Mouse (Mus musculus) liver, embryonic 13.5 days (tissue): ENCODE data around the gene Fgfr2. TPM values are rescaled to one million over a fixed set of nuclear protein-coding genes. Genes with fewer than 3 reads are reported as not detected.

Experiments
- ATAC-seq: fragments of 200-750 bp; cut with Nextera tagmentation; 2 replicates; pipeline ENCODE4 v1.8.0; 2017; ENCODE audit warnings: low read depth, mild to moderate bottlenecking, moderate number of reproducible peaks, moderate library complexity
- DNase-seq: peaks from one replicate; pipeline ENCODE4 v3.0.0; 2022
- H3K27ac ChIP-seq: fragments of 300-500 bp; sonication (generic); 2 replicates; pipeline ENCODE4 v1.5.1; 2015; ENCODE audit warnings: moderate library complexity, mild to moderate bottlenecking, inconsistent platforms
- H3K27me3 ChIP-seq: fragments of 300-500 bp; sonication (generic); 2 replicates; pipeline ENCODE4 v1.6.1; 2015; ENCODE audit warnings: mild to moderate bottlenecking, inconsistent platforms
- H3K36me3 ChIP-seq: fragments of 300-500 bp; sonication (generic); 2 replicates; pipeline ENCODE4 v1.6.1; 2015; ENCODE audit warnings: mild to moderate bottlenecking, inconsistent platforms
- H3K4me1 ChIP-seq: fragments of 300-500 bp; sonication (generic); replicated peaks from 2 replicates; pipeline ENCODE4 v1.6.1; 2015; ENCODE audit warnings: inconsistent platforms
- H3K4me2 ChIP-seq: fragments of 300-500 bp; sonication (generic); 2 replicates; pipeline ENCODE4 v1.6.1; 2015; ENCODE audit warnings: inconsistent platforms, mild to moderate bottlenecking, moderate library complexity
- H3K4me3 ChIP-seq: fragments of 300-500 bp; sonication (generic); replicated peaks from 2 replicates; pipeline ENCODE4 v1.5.1; 2015; ENCODE audit warnings: mild to moderate bottlenecking, inconsistent platforms
- H3K9ac ChIP-seq: fragments of 300-500 bp; sonication (generic); 2 replicates; pipeline ENCODE4 v1.6.1; 2015; ENCODE audit warnings: mild to moderate bottlenecking, inconsistent platforms
- H3K9me3 ChIP-seq: fragments of 300-500 bp; sonication (generic); replicated peaks from 2 replicates; pipeline ENCODE4 v1.6.1; 2016; ENCODE audit warnings: inconsistent platforms
- WGBS: fragments of 180-500 bp; shearing (Covaris S2); methylation state at CpG from one replicate; pipeline ENCODE4 v1.1.7; 2015; ENCODE audit not compliant: insufficient replicate concordance; 5-methylcytosine and 5-hydroxymethylcytosine counted together
- polyA plus RNA-seq: library from polyadenylated mRNA; unstranded; fragments of >200 nt; fragmentation: Nextera tagmentation; extraction: Ambion mirVana; gene quantifications from 2 replicates; pipeline ENCODE4 v1.2.1, GENCODE M21; 2015

Fgfr2 gene
- polyA plus RNA-seq, 1 experiment from 2014 or later: 8.9 TPM

DNA sequence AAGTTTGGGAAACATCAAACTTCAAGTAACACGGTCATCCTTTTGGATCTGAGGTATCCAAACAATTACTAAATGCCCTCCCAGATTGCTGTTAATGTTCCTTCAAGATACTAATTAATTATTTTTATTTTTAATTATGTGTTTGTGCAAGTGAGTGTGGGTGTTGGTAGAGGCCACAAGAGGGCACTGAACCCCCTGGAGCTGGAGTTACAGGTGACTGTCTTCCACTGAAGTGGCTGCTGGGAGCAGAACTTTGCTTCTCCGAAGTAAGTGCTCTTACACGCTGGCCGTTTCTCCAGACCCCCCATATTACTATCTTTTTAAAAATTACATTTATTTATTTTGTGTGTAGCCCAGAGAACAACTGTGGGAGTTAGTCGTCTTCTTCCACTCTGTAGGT lies 193.1 kb downstream of the Fgfr2 start:
- 72% methylated on average over 5 of the region's 5 CpGs for WGBS
- peak overlapping the region; percentile 98; the same call in 1 of the 2 replicates for H3K27ac ChIP-seq
- no peaks in the 10 kb centered on the region for H3K36me3 ChIP-seq
- peak overlapping the region; percentile 98 for H3K4me3 ChIP-seq
- H3K9ac ChIP-seq: peak overlapping the region; percentile 99
- H3K9me3 ChIP-seq: no peaks in the 10 kb centered on the region
- no peaks in the 10 kb centered on the region for H3K27me3 ChIP-seq
- H3K4me2 ChIP-seq: peak overlapping the region; percentile 77
- DNase-seq: peak; percentile 13
- H3K4me1 ChIP-seq: peaks cover 29% of the 10 kb centered on the region
- ATAC-seq: no peak

DNA sequence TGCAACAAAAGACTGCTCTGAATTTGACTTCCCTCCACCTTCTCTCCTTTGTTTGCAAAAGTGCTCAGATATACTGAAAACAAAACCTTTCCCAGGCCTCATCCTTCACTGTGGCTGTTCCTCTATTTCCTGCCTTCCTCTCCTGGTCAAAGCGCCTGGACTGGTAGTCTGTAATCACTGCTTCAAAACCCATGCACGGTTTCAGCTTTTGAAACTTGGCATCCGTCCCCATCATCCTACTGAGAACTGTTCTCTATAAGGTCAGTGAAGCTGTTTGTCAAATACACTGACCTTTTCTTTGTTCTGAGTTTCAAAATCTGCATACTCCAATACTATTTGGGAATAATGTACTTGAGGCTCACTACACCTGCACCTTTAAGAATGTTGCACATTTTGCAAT lies 195.9 kb downstream of the Fgfr2 start:
- Histone ChIP-seq H3K4me2 (no peak overlapping the region), H3K27ac (no peak overlapping the region), H3K9me3 (no peaks in the 10 kb centered on the region), H3K4me3 (no peak overlapping the region), H3K36me3 (no peaks in the 10 kb centered on the region), H3K27me3 (no peaks in the 10 kb centered on the region), H3K9ac (no peak overlapping the region), H3K4me1 (peaks cover 11% of the 10 kb centered on the region)
- WGBS: 46% methylated on average over 3 of the region's 3 CpGs
- DNase-seq (no peak), ATAC-seq (no peak)

GRCm38 (mm10) chr7:132925227-132925626 lies 197.9 kb downstream of the Fgfr2 start:
- H3K9me3 ChIP-seq: no peaks in the 10 kb centered on the region
- H3K4me1 ChIP-seq: peaks cover 5% of the 10 kb centered on the region
- 44% methylated on average over 2 of the region's 2 CpGs for WGBS
- H3K4me3 ChIP-seq: no peak overlapping the region
- DNase-seq: no peak
- no peak for ATAC-seq
- H3K9ac ChIP-seq: no peak overlapping the region
- no peaks in the 10 kb centered on the region for H3K36me3 ChIP-seq
- no peak overlapping the region for H3K27ac ChIP-seq
- H3K4me2 ChIP-seq: no peak overlapping the region
- H3K27me3 ChIP-seq: no peaks in the 10 kb centered on the region

- 38% methylated on average over 3 of the region's 3 CpGs for WGBS
Observed at GRCm38 (mm10) chr7:132921971-132922370, 201.2 kb downstream of the Fgfr2 start.

GRCm38 (mm10) chr7:132903796-132904195 lies 219.4 kb downstream of the Fgfr2 start:
- no peak overlapping the region for H3K27ac ChIP-seq
- no peaks in the 10 kb centered on the region for H3K27me3 ChIP-seq
- DNase-seq: no peak
- peaks cover 5% of the 10 kb centered on the region; the same call in 1 of the 2 replicates for H3K9me3 ChIP-seq
- no peak overlapping the region for H3K4me3 ChIP-seq
- no peaks in the 10 kb centered on the region for H3K36me3 ChIP-seq
- H3K4me2 ChIP-seq: no peak overlapping the region
- ATAC-seq: no peak
- WGBS: 51% methylated on average over 3 of the region's 3 CpGs
- no peaks in the 10 kb centered on the region for H3K4me1 ChIP-seq
- H3K9ac ChIP-seq: no peak overlapping the region

More at GRCm38 (mm10) chr7:132921971-132922370, 201.2 kb downstream of the Fgfr2 start:
- Histone ChIP-seq H3K4me1 (0 out of 2 replicates have a peak, but pooled peaks cover 3% of the 10 kb centered on the region), H3K4me3 (no peak overlapping the region), H3K4me2 (no peak overlapping the region), H3K9me3 (no peaks in the 10 kb centered on the region; the same call in 1 of the 2 replicates), H3K27me3 (no peaks in the 10 kb centered on the region), H3K9ac (no peak overlapping the region), H3K36me3 (no peaks in the 10 kb centered on the region), H3K27ac (no peak overlapping the region)
- ATAC-seq (no peak), DNase-seq (no peak)

GRCm38 (mm10) chr7:132900826-132901531 lies 222.2 kb downstream of the Fgfr2 start:
- no peaks in the 10 kb centered on the region for H3K36me3 ChIP-seq
- H3K9me3 ChIP-seq: no peaks in the 10 kb centered on the region
- no peaks in the 10 kb centered on the region for H3K27me3 ChIP-seq
- no peak overlapping the region for H3K4me3 ChIP-seq
- H3K27ac ChIP-seq: no peak overlapping the region
- H3K9ac ChIP-seq: no peak overlapping the region
- DNase-seq (no peak), ATAC-seq (no peak)
- no peak overlapping the region for H3K4me2 ChIP-seq
- 28% methylated on average over 2 of the region's 2 CpGs for WGBS
- H3K4me1 ChIP-seq: no peaks in the 10 kb centered on the region

DNA sequence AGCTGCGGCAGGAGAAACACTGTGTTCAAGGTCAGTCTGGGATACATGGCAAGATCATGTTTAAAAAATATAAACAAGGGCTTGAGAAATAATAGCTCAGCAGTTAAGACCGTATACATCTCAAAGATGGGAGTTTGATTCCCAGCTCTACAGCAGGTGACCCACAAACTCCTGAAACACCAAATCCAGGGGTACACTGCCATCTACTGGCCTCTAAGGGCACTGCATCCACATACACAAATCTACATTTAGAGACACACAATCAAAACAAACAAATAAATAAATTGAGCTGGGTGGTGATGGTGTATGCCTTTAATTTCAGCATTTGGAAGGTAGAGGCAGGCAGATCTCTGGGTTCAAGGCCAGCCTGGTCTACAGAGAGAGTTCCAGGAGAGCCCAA lies 224.9 kb downstream of the Fgfr2 start:
- no peak overlapping the region for H3K9ac ChIP-seq
- 63% methylated on average over 2 of the region's 2 CpGs for WGBS
- H3K4me2 ChIP-seq: no peak overlapping the region
- no peak overlapping the region for H3K4me3 ChIP-seq
- DNase-seq (peak; percentile 30), ATAC-seq (no peak)
- no peak overlapping the region for H3K27ac ChIP-seq
- no peaks in the 10 kb centered on the region for H3K4me1 ChIP-seq
- H3K27me3 ChIP-seq: no peaks in the 10 kb centered on the region
- no peaks in the 10 kb centered on the region for H3K9me3 ChIP-seq
- H3K36me3 ChIP-seq: no peaks in the 10 kb centered on the region

DNA sequence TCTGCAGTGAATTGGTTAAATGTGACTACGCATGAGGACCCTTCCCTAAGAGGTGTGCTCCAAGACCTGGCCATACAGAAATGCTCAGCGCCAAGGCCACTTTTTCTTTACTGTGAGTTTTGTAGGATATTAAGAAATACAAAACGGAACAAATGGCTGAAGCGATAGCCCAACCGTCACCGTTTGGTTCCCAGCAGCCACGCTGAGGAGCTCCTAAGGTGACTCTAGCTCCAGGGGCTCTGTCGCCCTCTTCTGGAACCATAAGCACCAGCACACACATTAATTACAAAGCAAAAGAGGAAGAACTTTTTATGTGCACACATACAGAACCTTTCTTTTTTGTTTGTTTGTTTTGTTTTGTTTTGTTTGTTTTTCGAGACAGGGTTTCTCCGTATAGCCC lies 225.9 kb downstream of the Fgfr2 start:
- Histone ChIP-seq H3K4me3 (no peak overlapping the region), H3K27ac (no peak overlapping the region), H3K36me3 (no peaks in the 10 kb centered on the region), H3K4me1 (no peaks in the 10 kb centered on the region), H3K9ac (no peak overlapping the region), H3K9me3 (no peaks in the 10 kb centered on the region), H3K4me2 (no peak overlapping the region), H3K27me3 (no peaks in the 10 kb centered on the region)
- no peak for DNase-seq
- ATAC-seq: no peak
- 71% methylated on average over 10 of the region's 10 CpGs for WGBS

GRCm38 (mm10) chr7:132896206-132896815 lies 226.8 kb downstream of the Fgfr2 start:
- WGBS: 69% methylated on average over 9 of the region's 9 CpGs
- H3K27ac ChIP-seq: no peak overlapping the region
- H3K36me3 ChIP-seq: no peaks in the 10 kb centered on the region

GRCm38 (mm10) chr7:132894841-132895555 lies 228.2 kb downstream of the Fgfr2 start:
- Histone ChIP-seq H3K27ac (no peak overlapping the region), H3K27me3 (no peaks in the 10 kb centered on the region), H3K4me1 (no peaks in the 10 kb centered on the region), H3K9ac (no peak overlapping the region), H3K9me3 (no peaks in the 10 kb centered on the region), H3K4me2 (no peak overlapping the region), H3K4me3 (no peak overlapping the region), H3K36me3 (no peaks in the 10 kb centered on the region)
- no peak for DNase-seq
- WGBS: 65% methylated on average over 7 of the region's 7 CpGs
- ATAC-seq: no peak

More at GRCm38 (mm10) chr7:132896206-132896815, 226.8 kb downstream of the Fgfr2 start:
- ATAC-seq: no peak
- Histone ChIP-seq H3K4me1 (no peaks in the 10 kb centered on the region), H3K4me2 (no peak overlapping the region), H3K9ac (no peak overlapping the region), H3K27me3 (no peaks in the 10 kb centered on the region), H3K4me3 (no peak overlapping the region), H3K9me3 (no peaks in the 10 kb centered on the region)
- DNase-seq: no peak

DNA sequence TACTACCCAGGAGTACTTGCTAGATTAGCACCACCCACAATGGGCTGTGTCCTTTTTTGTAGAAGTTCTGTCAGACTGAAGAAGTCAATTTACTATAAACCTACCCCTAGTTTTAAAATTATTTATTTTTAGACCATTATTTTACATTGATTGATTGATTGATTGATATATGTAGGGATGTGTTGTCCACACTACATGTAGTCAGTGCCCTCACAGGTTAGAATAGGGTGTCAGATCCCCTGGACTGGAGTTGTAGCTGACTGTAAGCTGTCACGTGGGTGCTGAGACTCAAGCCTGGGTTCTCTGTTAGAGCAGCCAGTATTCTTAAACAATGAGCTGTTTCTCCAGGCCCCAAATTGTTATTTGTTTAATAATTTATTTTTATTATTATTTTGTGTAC lies 229.8 kb downstream of the Fgfr2 start:
- WGBS: 59% methylated on average over 1 of the region's 1 CpGs
- H3K27ac ChIP-seq: no peak overlapping the region
- H3K4me1 ChIP-seq: peaks cover 5% of the 10 kb centered on the region
- no peak overlapping the region for H3K4me2 ChIP-seq
- no peak for DNase-seq
- H3K4me3 ChIP-seq: no peak overlapping the region
- no peaks in the 10 kb centered on the region for H3K36me3 ChIP-seq
- H3K9me3 ChIP-seq: no peaks in the 10 kb centered on the region
- no peak for ATAC-seq
- no peak overlapping the region for H3K9ac ChIP-seq
- H3K27me3 ChIP-seq: no peaks in the 10 kb centered on the region
